Mouse (Mus musculus) erythroblast, embryonic 14.5 days (primary cell): ENCODE measurements around the gene Zfp711.

Experiments used
- GATA1 ChIP-seq: IDR thresholded peaks from 2 replicates; pipeline ENCODE4 v1.6.1; 2012; ENCODE audit warnings: low read length, inconsistent platforms, mixed read lengths
- TAL1 ChIP-seq: IDR thresholded peaks from 3 replicates; pipeline ENCODE4 v1.6.1; 2012; ENCODE audit warnings: low read length, inconsistent platforms, mixed read lengths

- TF ChIP-seq TAL1: no peak
- no peak for TF ChIP-seq GATA1
These were observed 80.3 kb downstream of the Zfp711 start for GRCm38 (mm10) chrX:112680605-112681004.
